In the genomic region with DNA sequence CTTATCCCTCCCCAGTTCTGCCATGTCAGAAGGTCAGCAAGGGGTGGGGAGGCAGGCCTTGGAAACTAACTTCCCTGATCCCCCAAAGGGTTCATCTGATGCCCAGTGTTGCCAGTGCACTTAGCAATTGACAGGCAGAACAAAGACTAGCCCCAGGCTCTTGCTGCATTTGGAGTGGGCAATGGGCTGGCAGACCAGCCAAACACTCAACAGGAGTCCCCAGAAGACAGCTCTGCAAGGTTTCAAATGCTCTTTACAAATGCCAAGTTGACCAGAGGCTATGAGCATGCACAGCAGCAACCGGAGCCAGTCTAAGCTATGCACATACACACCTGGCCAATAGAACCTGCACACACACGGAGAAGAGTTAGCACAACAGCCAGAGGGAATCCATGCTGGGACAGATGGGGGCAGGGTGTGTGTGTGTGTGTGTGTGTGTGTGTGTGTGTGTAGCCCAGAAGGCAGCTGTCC, we compare ENCODE assay signal across 10 mouse cellular contexts. TPM values are rescaled to one million over a fixed set of nuclear protein-coding genes. Genes with fewer than 3 reads are reported as not detected.
A peak's percentile ranks its signal among the peaks of the same experiment; 100 is the strongest.
DNase-seq lines count a peak whose midpoint lies in the region; ATAC-seq lines count a peak whose summit lies in the region.
"Had no signal": no experiment of that assay in that cellular context is flagged by ENCODE, and none has a peak within 500 bp of the region (broad histone marks: within the 10 kb centered on the region; RNA-seq: fewer than 3 reads in every experiment).

No protein-coding gene starts in this region.

- H3K9ac ChIP-seq in hindbrain, embryonic 14.5 days: no peak overlapping the region; the same call in 1 of the 2 replicates
- H3K9ac ChIP-seq in hindbrain, embryonic 12.5 days: no peak overlapping the region
- H3K9ac ChIP-seq: liver, embryonic 14.5 days; neural tube, embryonic 12.5 days had no signal

- no peaks in the 10 kb centered on the region for H3K36me3 ChIP-seq in hindbrain, embryonic 14.5 days (replicated peaks; ENCODE audit: control insufficient read depth, insufficient read depth)
- H3K36me3 ChIP-seq in hindbrain, embryonic 12.5 days: no peaks in the 10 kb centered on the region
- H3K36me3 ChIP-seq: neural tube, embryonic 12.5 days had no signal

- 76% methylated on average over 2 of the region's 2 CpGs for WGBS in hindbrain, embryonic 14.5 days
- 70% methylated on average over 2 of the region's 2 CpGs for WGBS in hindbrain, embryonic 12.5 days

- no peak overlapping the region for H3K4me3 ChIP-seq in hindbrain, embryonic 14.5 days (replicated peaks; ENCODE audit: low read length)
- no peak overlapping the region for H3K4me3 ChIP-seq in hindbrain, embryonic 12.5 days
- H3K4me3 ChIP-seq: neural tube, embryonic 12.5 days had no signal

- DNase-seq in hindbrain, embryonic 14.5 days (ENCODE audit: low spot score): no peak
- peak; percentile 15 to 31 for DNase-seq in cerebellum, adult 18-20 months
- DNase-seq in cerebellum, postnatal 14 days: peak; percentile 56 to 59
- DNase-seq in kidney, postnatal 14 days: peak; percentile 36
- DNase-seq in embryo, embryonic 11 days: no peak
- DNase-seq in adrenal gland, postnatal 14 days: no peak

- ATAC-seq in hindbrain, embryonic 14.5 days (ENCODE audit: low FRiP score): peak; percentile 41; the same call in 1 of the 2 replicates
- ATAC-seq in hindbrain, embryonic 12.5 days (ENCODE audit: low FRiP score): no peak
- ATAC-seq: Patski had no signal

- peaks cover 21% of the 10 kb centered on the region for H3K4me1 ChIP-seq in hindbrain, embryonic 14.5 days (replicated peaks; ENCODE audit: control insufficient read depth, insufficient read depth, low read length)
- H3K4me1 ChIP-seq in hindbrain, embryonic 12.5 days: peaks cover 17% of the 10 kb centered on the region
- H3K4me1 ChIP-seq: neural tube, embryonic 12.5 days had no signal

- H3K9me3 ChIP-seq in hindbrain, embryonic 14.5 days (ENCODE audit: control insufficient read depth, low read length): no peaks in the 10 kb centered on the region; the same call in 1 of the 2 replicates
- no peaks in the 10 kb centered on the region for H3K9me3 ChIP-seq in hindbrain, embryonic 12.5 days (replicated peaks)
- H3K9me3 ChIP-seq: neural tube, embryonic 12.5 days had no signal

- H3K27me3 ChIP-seq in hindbrain, embryonic 14.5 days (ENCODE audit: control insufficient read depth, insufficient read depth, low read length): no peaks in the 10 kb centered on the region
- H3K27me3 ChIP-seq in hindbrain, embryonic 12.5 days: peaks cover 2% of the 10 kb centered on the region; the same call in 1 of the 2 replicates
- H3K27me3 ChIP-seq: neural tube, embryonic 12.5 days; Patski had no signal

- no peak overlapping the region for H3K4me2 ChIP-seq in hindbrain, embryonic 14.5 days (replicated peaks)
- no peak overlapping the region for H3K4me2 ChIP-seq in hindbrain, embryonic 12.5 days (replicated peaks)
- H3K4me2 ChIP-seq: neural tube, embryonic 12.5 days had no signal

- peak overlapping the region; percentile 80 for H3K27ac ChIP-seq in hindbrain, embryonic 14.5 days
- no peak overlapping the region for H3K27ac ChIP-seq in hindbrain, embryonic 12.5 days
- H3K27ac ChIP-seq: liver, embryonic 14.5 days; neural tube, embryonic 12.5 days had no signal

RNA-seq across cellular contexts. Expression of gene Mgat4a, which starts 27.8 kb away (rescaled TPM):
- 11.0 and 13.1 TPM in 2 replicates for polyA plus RNA-seq in hindbrain, embryonic 14.5 days (2014; fragmentation: Nextera tagmentation; extraction: Ambion mirVana)
- 3.2 and 4.6 TPM in 2 replicates for polyA plus RNA-seq in hindbrain, embryonic 12.5 days (2016; fragmentation: Nextera tagmentation; extraction: Ambion mirVana)
- 10.6 and 11.2 TPM in 2 replicates for total RNA-seq in adrenal gland, postnatal 14 days (2021)

Comparison
In these comparisons a context has a peak if more than half of its experiments do, and no peak if none do; other contexts are left out.
1. DNase-seq: peak in cerebellum, adult 18-20 months (2 of 2), cerebellum, postnatal 14 days (2 of 2) and kidney, postnatal 14 days (single experiment); none in hindbrain, embryonic 14.5 days (single experiment), embryo, embryonic 11 days (single experiment) and adrenal gland, postnatal 14 days (single experiment).